Mouse (Mus musculus): ENCODE data around the gene Retreg3. TPM values are rescaled to one million over a fixed set of nuclear protein-coding genes. Genes with fewer than 3 reads are reported as not detected.

The Retreg3 gene
- polyA plus RNA-seq, 1 experiment from 2014 or later = 13.2 TPM

Small RNA genes lying within 50 kb of the gene (microRNA-seq; reads per million reads assigned to microRNA genes)
- not detected for gene Gm27626

Other genes starting within 250 kb of the Retreg3 start
- gene Stat3, start 180.4 kb downstream of the Retreg3 start, polyA plus RNA-seq (2015; fragmentation: Nextera tagmentation; extraction: Ambion mirVana) = 48.9 and 53.2 TPM in 2 replicates
- gene Cavin1, start 149.0 kb downstream of the Retreg3 start, polyA plus RNA-seq (2015; fragmentation: Nextera tagmentation; extraction: Ambion mirVana) = 214 and 221 TPM in 2 replicates
- 38.8 and 43.3 TPM in 2 replicates for gene Atp6v0a1, start 110.4 kb downstream of the Retreg3 start, polyA plus RNA-seq (2015; fragmentation: Nextera tagmentation; extraction: Ambion mirVana)
- 14.7 and 18.2 TPM in 2 replicates for gene Naglu, start 49.9 kb downstream of the Retreg3 start, polyA plus RNA-seq (2015; fragmentation: Nextera tagmentation; extraction: Ambion mirVana)
- gene Hsd17b1, start 41.5 kb downstream of the Retreg3 start, polyA plus RNA-seq (2015; fragmentation: Nextera tagmentation; extraction: Ambion mirVana) = 0.10 and 0.16 TPM in 2 replicates
- gene Coasy, start 37.3 kb downstream of the Retreg3 start, polyA plus RNA-seq (2015; fragmentation: Nextera tagmentation; extraction: Ambion mirVana) = 44.4 and 47.1 TPM in 2 replicates
- gene Mlx, start 32.6 kb downstream of the Retreg3 start, polyA plus RNA-seq (2015; fragmentation: Nextera tagmentation; extraction: Ambion mirVana) = 78.6 and 87.5 TPM in 2 replicates
- gene Psmc3ip, start 24.5 kb downstream of the Retreg3 start, polyA plus RNA-seq (2015; fragmentation: Nextera tagmentation; extraction: Ambion mirVana) = 15.0 and 18.1 TPM in 2 replicates
- 51.0 and 56.3 TPM in 2 replicates for gene Tubg1, start within 50 bp of the Retreg3 start, polyA plus RNA-seq (2015; fragmentation: Nextera tagmentation; extraction: Ambion mirVana)
- gene Tubg2, start 36.0 kb upstream of the Retreg3 start, polyA plus RNA-seq (2015; fragmentation: Nextera tagmentation; extraction: Ambion mirVana) = 3.9 and 4.2 TPM in 2 replicates
- 0.86 and 0.87 TPM in 2 replicates for gene Cntnap1, start 50.6 kb upstream of the Retreg3 start, polyA plus RNA-seq (2015; fragmentation: Nextera tagmentation; extraction: Ambion mirVana)
- 9.2 and 10.1 TPM in 2 replicates for gene Plekhh3, start 51.5 kb upstream of the Retreg3 start, polyA plus RNA-seq (2015; fragmentation: Nextera tagmentation; extraction: Ambion mirVana)
- gene Ccr10, start 55.5 kb upstream of the Retreg3 start, polyA plus RNA-seq (2015; fragmentation: Nextera tagmentation; extraction: Ambion mirVana) = 0.20 and 0.29 TPM in 2 replicates
- gene Ezh1, start 106.6 kb upstream of the Retreg3 start, polyA plus RNA-seq (2015; fragmentation: Nextera tagmentation; extraction: Ambion mirVana) = 16.2 and 18.8 TPM in 2 replicates
- 87.8 and 95.1 TPM in 2 replicates for gene Ramp2, start 126.1 kb upstream of the Retreg3 start, polyA plus RNA-seq (2015; fragmentation: Nextera tagmentation; extraction: Ambion mirVana)
- gene Vps25, start 133.8 kb upstream of the Retreg3 start, polyA plus RNA-seq (2015; fragmentation: Nextera tagmentation; extraction: Ambion mirVana) = 152 and 155 TPM in 2 replicates
- gene Wnk4, start 140.7 kb upstream of the Retreg3 start, polyA plus RNA-seq (2015; fragmentation: Nextera tagmentation; extraction: Ambion mirVana) = 10.2 and 10.8 TPM in 2 replicates
- 0.84 and 1.0 TPM in 2 replicates for gene Cntd1, start 159.1 kb upstream of the Retreg3 start, polyA plus RNA-seq (2015; fragmentation: Nextera tagmentation; extraction: Ambion mirVana)
- gene Coa3, start 159.2 kb upstream of the Retreg3 start, polyA plus RNA-seq (2015; fragmentation: Nextera tagmentation; extraction: Ambion mirVana) = 258 and 278 TPM in 2 replicates
- 136 and 145 TPM in 2 replicates for gene Becn1, start 182.4 kb upstream of the Retreg3 start, polyA plus RNA-seq (2015; fragmentation: Nextera tagmentation; extraction: Ambion mirVana)
- gene Psme3, start 196.3 kb upstream of the Retreg3 start, polyA plus RNA-seq (2015; fragmentation: Nextera tagmentation; extraction: Ambion mirVana) = 119 and 125 TPM in 2 replicates
- 0.86 and 0.88 TPM in 2 replicates for gene Aoc2, start 205.2 kb upstream of the Retreg3 start, polyA plus RNA-seq (2015; fragmentation: Nextera tagmentation; extraction: Ambion mirVana)
- 2.4 and 2.7 TPM in 2 replicates for gene Aoc3, start 210.7 kb upstream of the Retreg3 start, polyA plus RNA-seq (2015; fragmentation: Nextera tagmentation; extraction: Ambion mirVana)
- gene G6pc, start 247.7 kb upstream of the Retreg3 start, polyA plus RNA-seq (2015; fragmentation: Nextera tagmentation; extraction: Ambion mirVana) = 1.2 and 1.9 TPM in 2 replicates

Data from intestine, embryonic 16.5 days (tissue).